Mouse (Mus musculus) small intestine, adult 2 months (tissue): ENCODE data around the gene Eif2s1.

ENCODE experiments used
- CTCF ChIP-seq: fragments of 200-500 bp; IDR thresholded peaks from 2 replicates; pipeline ENCODE4 v1.5.1; 2012; ENCODE audit warnings: low read depth, mild to moderate bottlenecking, control low read depth, inconsistent platforms, low read length, moderate library complexity, mixed read lengths; ENCODE audit not compliant: insufficient replicate concordance, insufficient read length; ENCODE audit errors: extremely low read depth
- POLR2A ChIP-seq: fragments of 200-500 bp; IDR thresholded peaks from 2 replicates; pipeline ENCODE4 v1.6.1; 2012; ENCODE audit warnings: low read depth, mild to moderate bottlenecking, control low read depth, inconsistent platforms, low read length, moderate library complexity

DNA sequence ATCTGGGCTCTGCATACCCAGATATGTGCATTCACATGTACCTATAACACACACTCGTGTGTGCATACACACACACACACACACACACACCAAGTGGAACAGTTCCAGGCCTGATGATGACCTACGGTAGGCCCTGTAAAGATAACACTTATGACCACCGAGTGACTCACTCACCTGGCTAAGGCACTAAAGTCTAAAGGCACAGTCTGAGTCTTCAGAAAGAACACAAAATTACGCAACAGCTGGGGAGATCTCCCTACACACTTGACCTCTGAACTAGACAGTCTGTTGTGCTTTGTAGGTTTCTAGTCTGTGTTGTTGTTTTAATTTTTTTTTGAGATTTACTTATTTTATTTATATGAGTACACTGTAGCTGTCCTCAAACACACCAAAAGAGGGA, 52.8 kb downstream of the Eif2s1 start:
- no peak for TF ChIP-seq CTCF
- no peak for TF ChIP-seq POLR2A
